Mouse (Mus musculus): ENCODE results near the gene Kctd3.

GRCm38 (mm10) chr1:188999981-189000380 is 7.7 kb downstream of the Kctd3 start:
- TF ChIP-seq CTCF (IDR thresholded peaks at IDR 0.05; ENCODE audit: extremely low read depth, insufficient read depth, insufficient read length, insufficient replicate concordance): no peak
- TF ChIP-seq POLR2A (IDR thresholded peaks at IDR 0.05; ENCODE audit: low read depth, low read length): no peak
